Mouse (Mus musculus) activated CD4-positive, CD25-positive, alpha-beta regulatory T cell, adult 4 months (primary cell): ENCODE data around the gene Neu1. TPM values are rescaled to one million over a fixed set of nuclear protein-coding genes. Genes with fewer than 3 reads are reported as not detected.
A peak's percentile ranks its signal among the peaks of the same experiment; 100 is the strongest.

Experiments used
- ATAC-seq: one replicate; pipeline ENCODE4 v1.8.0; 2017
- polyA plus RNA-seq, 2 experiments: library from polyadenylated mRNA; unstranded; fragments of 100-300 nt; shearing (Covaris generic); gene quantifications; one replicate each; pipeline ENCODE4 v1.2.1; 2017

Gene Neu1
- polyA plus RNA-seq, 2 experiments from 2014 or later = 18.6 to 19.9 TPM

GRCm38 (mm10) chr17:34902895-34903294, 28.2 kb upstream of the Neu1 start:
- no peak for ATAC-seq

- no peak for ATAC-seq
These were observed 20.1 kb upstream of the Neu1 start for GRCm38 (mm10) chr17:34910982-34911381.

GRCm38 (mm10) chr17:34911945-34912351, 19.1 kb upstream of the Neu1 start:
- peak; percentile 89 for ATAC-seq

- ATAC-seq = no peak
These were observed 17.0 kb upstream of the Neu1 start, which contains the start of gene Slc44a4 for GRCm38 (mm10) chr17:34913930-34914665. TSS of gene Slc44a4 (plus strand) at chr17:34914466.

GRCm38 (mm10) chr17:34915410-34915831, 15.6 kb upstream of the Neu1 start:
- ATAC-seq = no peak

- ATAC-seq = no peak
These were observed 14.7 kb upstream of the Neu1 start for GRCm38 (mm10) chr17:34916316-34916715.

- ATAC-seq = no peak
These were observed 13.9 kb upstream of the Neu1 start for GRCm38 (mm10) chr17:34917188-34917587.

GRCm38 (mm10) chr17:34922939-34923338, 8.1 kb upstream of the Neu1 start:
- ATAC-seq = no peak

- no peak for ATAC-seq
These were observed 6.8 kb upstream of the Neu1 start for GRCm38 (mm10) chr17:34924258-34924657.

GRCm38 (mm10) chr17:34927306-34928019, 3.6 kb upstream of the Neu1 start:
- no peak for ATAC-seq

- no peak for ATAC-seq
These were observed 2.2 kb upstream of the Neu1 start for GRCm38 (mm10) chr17:34928841-34929240.

- ATAC-seq = peak; percentile 17
These were observed 664 bp downstream of the Neu1 start for GRCm38 (mm10) chr17:34931735-34932098.

GRCm38 (mm10) chr17:34932287-34932686, 1.2 kb downstream of the Neu1 start:
- peak; percentile 20 for ATAC-seq

GRCm38 (mm10) chr17:34934031-34934430, 3.0 kb downstream of the Neu1 start:
- no peak for ATAC-seq

GRCm38 (mm10) chr17:34934830-34935229, 3.8 kb downstream of the Neu1 start:
- no peak for ATAC-seq

- no peak for ATAC-seq
These were observed 7.0 kb downstream of the Neu1 start for GRCm38 (mm10) chr17:34937960-34938505.

- no peak for ATAC-seq
These were observed 10.4 kb downstream of the Neu1 start for GRCm38 (mm10) chr17:34941344-34942041.

- ATAC-seq = no peak
These were observed 12.2 kb downstream of the Neu1 start for GRCm38 (mm10) chr17:34943128-34943815.

- no peak for ATAC-seq
These were observed 13.3 kb downstream of the Neu1 start for GRCm38 (mm10) chr17:34944362-34944761.

GRCm38 (mm10) chr17:34946486-34947140, 15.6 kb downstream of the Neu1 start:
- ATAC-seq = no peak

GRCm38 (mm10) chr17:34947606-34948005, 16.6 kb downstream of the Neu1 start:
- no peak for ATAC-seq
